Mouse (Mus musculus) testis, adult 2 months (tissue): ENCODE measurements around the gene Uvrag. TPM values are rescaled to one million over a fixed set of nuclear protein-coding genes. Genes with fewer than 3 reads are reported as not detected.
"Not testable (repeated sequence)": the region's sequence is repeated elsewhere in the genome, so short reads cannot be mapped to it uniquely, and the experiment has no call there.

Source experiments
- H3K27ac ChIP-seq: fragments of 200-500 bp; 2 replicates; pipeline ENCODE4 v1.5.1; 2012; ENCODE audit warnings: low read depth, low read length; ENCODE audit not compliant: control insufficient read depth, insufficient read depth
- H3K27me3 ChIP-seq: fragments of 200-500 bp; 2 replicates; pipeline ENCODE4 v1.6.1; 2012; ENCODE audit warnings: mild to moderate bottlenecking, low read length, moderate library complexity; ENCODE audit not compliant: control insufficient read depth, insufficient read depth
- H3K36me3 ChIP-seq: fragments of 200-500 bp; 2 replicates; pipeline ENCODE4 v1.6.1; 2012; ENCODE audit warnings: mild to moderate bottlenecking, low read length; ENCODE audit not compliant: control insufficient read depth, insufficient read depth
- H3K4me1 ChIP-seq: fragments of 200-500 bp; 2 replicates; pipeline ENCODE4 v1.6.1; 2012; ENCODE audit warnings: low read length; ENCODE audit not compliant: control insufficient read depth, insufficient read depth
- H3K4me3 ChIP-seq: fragments of 200-500 bp; 2 replicates; pipeline ENCODE4 v1.5.1; 2012; ENCODE audit warnings: low read depth, mild to moderate bottlenecking, low read length, moderate library complexity, mixed read lengths; ENCODE audit not compliant: control insufficient read depth
- CTCF ChIP-seq: fragments of 200-500 bp; IDR thresholded peaks from 2 replicates; pipeline ENCODE4 v1.5.1; 2012; ENCODE audit warnings: low read depth, mild to moderate bottlenecking, inconsistent platforms, low read length, moderate library complexity; ENCODE audit not compliant: control insufficient read depth, insufficient read depth, insufficient replicate concordance
- POLR2A ChIP-seq: fragments of 200-500 bp; IDR thresholded peaks from 2 replicates; pipeline ENCODE4 v1.6.1; 2012; ENCODE audit warnings: low read depth, mild to moderate bottlenecking, inconsistent platforms, low read length, moderate library complexity; ENCODE audit not compliant: control insufficient read depth
- polyA plus RNA-seq: library from polyadenylated mRNA; depleted of rRNA; stranded (reverse); fragments of >200 nt; gene quantifications from 2 replicates; pipeline ENCODE4 v1.2.3, GENCODE M21; 2012

Uvrag gene
- polyA plus RNA-seq, 1 experiment = 2.6 TPM

DNA sequence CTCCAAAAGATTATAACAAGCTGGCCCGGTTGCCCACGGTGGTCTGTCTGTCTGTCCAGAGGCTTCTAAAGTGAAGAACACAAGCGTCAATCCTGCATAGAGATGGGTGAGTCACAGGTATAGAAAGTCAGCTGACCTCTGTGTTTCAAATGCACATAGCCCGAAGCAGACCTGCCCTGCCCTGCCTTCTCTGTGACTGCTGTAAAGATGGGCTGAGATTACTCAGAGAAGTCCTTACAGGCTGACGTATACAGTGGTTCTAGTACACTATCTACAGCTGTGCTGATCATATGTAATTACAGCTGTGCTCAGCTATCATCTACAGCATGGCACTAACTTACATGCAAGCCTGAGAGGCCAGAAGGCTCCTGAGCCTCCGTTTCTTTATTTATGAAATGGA lies 62.1 kb downstream of the Uvrag start:
- no peak overlapping the region for H3K27ac ChIP-seq
- H3K4me1 ChIP-seq = no peaks in the 10 kb centered on the region
- H3K4me3 ChIP-seq = no peak overlapping the region
- H3K36me3 ChIP-seq = no peaks in the 10 kb centered on the region
- no peaks in the 10 kb centered on the region for H3K27me3 ChIP-seq
- TF ChIP-seq POLR2A = no peak
- TF ChIP-seq CTCF = no peak

- no peak for TF ChIP-seq POLR2A
- no peak for TF ChIP-seq CTCF
- Histone ChIP-seq H3K4me1 (no peaks in the 10 kb centered on the region), H3K27ac (no peak overlapping the region), H3K4me3 (no peak overlapping the region), H3K27me3 (no peaks in the 10 kb centered on the region), H3K36me3 (no peaks in the 10 kb centered on the region)
These were observed 63.7 kb downstream of the Uvrag start for GRCm38 (mm10) chr7:99077234-99077633.

- Histone ChIP-seq H3K27ac (no peak overlapping the region), H3K36me3 (no peaks in the 10 kb centered on the region), H3K4me1 (no peaks in the 10 kb centered on the region), H3K27me3 (no peaks in the 10 kb centered on the region), H3K4me3 (peak overlapping the region; percentile 62)
- TF ChIP-seq POLR2A (no peak), CTCF (no peak)
These were observed 65.8 kb downstream of the Uvrag start for GRCm38 (mm10) chr7:99075101-99075500.

DNA sequence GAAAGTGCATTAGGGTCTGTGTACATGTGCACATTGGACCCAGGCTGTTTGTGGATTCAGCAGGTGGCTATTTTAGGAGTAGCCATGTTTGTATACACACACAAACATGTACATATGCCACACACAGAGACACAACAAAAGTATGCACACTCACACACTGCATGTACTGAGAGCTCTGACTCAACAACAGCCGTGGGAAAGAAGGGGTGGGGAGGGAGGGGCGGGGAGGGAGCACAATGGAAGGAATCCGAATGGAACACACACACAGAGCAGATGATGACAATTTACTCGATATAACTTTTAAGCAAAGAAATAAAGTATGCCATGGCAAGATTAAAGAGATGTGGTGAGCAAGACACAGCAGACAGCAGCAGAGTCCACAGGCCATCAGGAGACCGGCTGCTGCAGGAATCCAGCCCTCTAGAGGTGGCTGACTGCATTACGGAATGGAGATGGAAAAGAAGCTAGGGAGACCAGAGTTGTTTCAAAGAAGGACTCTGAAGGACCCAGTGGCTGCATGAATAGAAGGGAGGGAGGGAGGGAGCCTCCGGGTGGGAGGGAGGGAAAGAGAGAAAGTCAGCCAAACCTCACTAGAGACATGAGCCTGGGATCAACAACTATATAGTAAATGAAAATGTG lies 67.1 kb downstream of the Uvrag start:
- Histone ChIP-seq H3K27ac (no peak overlapping the region), H3K27me3 (no peaks in the 10 kb centered on the region), H3K4me1 (no peaks in the 10 kb centered on the region), H3K36me3 (no peaks in the 10 kb centered on the region), H3K4me3 (no peak overlapping the region)
- TF ChIP-seq POLR2A = no peak
- peak; percentile 34; the same call in 1 of the 2 replicates for TF ChIP-seq CTCF

- H3K4me3 ChIP-seq = no peak overlapping the region
- TF ChIP-seq POLR2A = no peak
- TF ChIP-seq CTCF = no peak
- no peaks in the 10 kb centered on the region for H3K36me3 ChIP-seq
- H3K4me1 ChIP-seq = no peaks in the 10 kb centered on the region
- H3K27me3 ChIP-seq = no peaks in the 10 kb centered on the region
- H3K27ac ChIP-seq = no peak overlapping the region
These were observed 73.2 kb downstream of the Uvrag start for GRCm38 (mm10) chr7:99067710-99068109.

DNA sequence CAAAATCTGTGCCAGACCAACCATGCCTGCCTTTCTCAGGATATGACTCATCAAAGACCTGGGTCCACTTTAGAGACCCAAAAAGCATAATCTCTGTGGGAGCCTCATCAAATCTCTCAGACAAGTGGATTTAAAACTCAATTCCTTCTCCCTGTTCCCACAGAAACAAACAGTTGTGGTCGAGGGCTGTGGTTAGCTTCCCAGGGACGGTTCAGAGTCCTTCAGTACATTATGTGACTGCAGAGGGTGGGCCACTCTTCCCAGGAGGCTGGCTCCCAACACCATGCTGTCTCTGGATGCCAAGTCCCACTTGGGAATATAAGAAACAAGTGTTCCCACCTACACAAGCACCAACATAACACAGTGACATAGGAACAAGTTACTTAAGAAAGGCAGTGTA lies 75.0 kb downstream of the Uvrag start:
- TF ChIP-seq CTCF = no peak
- TF ChIP-seq POLR2A = no peak
- Histone ChIP-seq H3K4me1 (no peaks in the 10 kb centered on the region), H3K27me3 (no peaks in the 10 kb centered on the region), H3K27ac (no peak overlapping the region), H3K4me3 (no peak overlapping the region), H3K36me3 (no peaks in the 10 kb centered on the region)

DNA sequence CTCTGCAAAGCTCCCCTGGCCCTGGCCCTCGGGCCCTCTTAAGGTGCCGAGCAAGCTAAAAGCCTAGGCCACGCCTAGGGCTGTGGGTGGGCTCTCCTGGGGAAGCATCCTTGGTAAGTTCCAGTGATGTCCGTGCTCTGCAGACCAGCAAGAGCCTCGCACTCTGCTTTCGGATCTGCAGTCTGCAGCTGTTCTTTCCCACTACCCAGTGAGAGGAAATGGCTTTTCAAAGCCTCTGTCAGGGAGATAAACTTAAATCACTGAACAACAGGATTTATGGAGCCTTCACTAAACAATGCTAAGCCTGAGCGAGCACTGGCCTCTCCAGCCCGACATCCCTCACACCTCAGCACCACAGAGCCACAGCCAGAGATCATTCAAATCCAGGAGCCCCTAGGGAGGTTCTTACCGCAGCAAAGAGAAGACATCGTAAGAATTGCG lies 75.5 kb downstream of the Uvrag start:
- no peak overlapping the region for H3K4me3 ChIP-seq
- no peak overlapping the region for H3K27ac ChIP-seq
- TF ChIP-seq CTCF (no peak), POLR2A (no peak)

GRCm38 (mm10) chr7:99064795-99065194 lies 76.1 kb downstream of the Uvrag start:
- no peak overlapping the region for H3K4me3 ChIP-seq
- H3K36me3 ChIP-seq = no peaks in the 10 kb centered on the region
- H3K4me1 ChIP-seq = no peaks in the 10 kb centered on the region
- H3K27ac ChIP-seq = no peak overlapping the region
- no peak for TF ChIP-seq CTCF
- no peak for TF ChIP-seq POLR2A
- no peaks in the 10 kb centered on the region for H3K27me3 ChIP-seq

More for the DNA sequence above, 75.5 kb downstream of the Uvrag start:
- Histone ChIP-seq H3K36me3 (no peaks in the 10 kb centered on the region), H3K4me1 (no peaks in the 10 kb centered on the region), H3K27me3 (no peaks in the 10 kb centered on the region)

DNA sequence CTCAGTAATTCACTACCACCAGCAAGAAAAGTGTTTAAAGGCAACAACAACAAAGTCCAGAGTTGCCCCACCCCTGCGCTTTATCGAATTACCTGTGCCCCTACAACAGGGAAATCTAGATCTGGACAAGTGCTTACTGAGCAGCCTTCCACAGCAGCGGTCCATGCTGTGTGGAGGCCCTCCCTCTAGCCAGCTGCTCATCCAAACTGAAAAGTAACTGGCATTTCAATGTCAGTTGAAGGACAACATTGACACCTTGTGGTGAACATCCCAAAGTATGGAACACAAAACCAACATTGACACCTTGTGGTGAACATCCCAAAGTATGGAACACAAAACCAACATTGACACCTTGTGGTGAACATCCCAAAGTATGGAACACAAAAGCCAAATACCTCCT lies 78.7 kb downstream of the Uvrag start:
- not testable (repeated sequence) for H3K27ac ChIP-seq, H3K4me3 ChIP-seq, H3K36me3 ChIP-seq

More for the DNA sequence above, 78.7 kb downstream of the Uvrag start:
- not testable (repeated sequence) for H3K27me3 ChIP-seq, H3K4me1 ChIP-seq
